Mouse (Mus musculus): ENCODE results near the gene Gbp9.
"Not testable (repeated sequence)": the region's sequence is repeated elsewhere in the genome, so short reads cannot be mapped to it uniquely, and the experiment has no call there.

DNA sequence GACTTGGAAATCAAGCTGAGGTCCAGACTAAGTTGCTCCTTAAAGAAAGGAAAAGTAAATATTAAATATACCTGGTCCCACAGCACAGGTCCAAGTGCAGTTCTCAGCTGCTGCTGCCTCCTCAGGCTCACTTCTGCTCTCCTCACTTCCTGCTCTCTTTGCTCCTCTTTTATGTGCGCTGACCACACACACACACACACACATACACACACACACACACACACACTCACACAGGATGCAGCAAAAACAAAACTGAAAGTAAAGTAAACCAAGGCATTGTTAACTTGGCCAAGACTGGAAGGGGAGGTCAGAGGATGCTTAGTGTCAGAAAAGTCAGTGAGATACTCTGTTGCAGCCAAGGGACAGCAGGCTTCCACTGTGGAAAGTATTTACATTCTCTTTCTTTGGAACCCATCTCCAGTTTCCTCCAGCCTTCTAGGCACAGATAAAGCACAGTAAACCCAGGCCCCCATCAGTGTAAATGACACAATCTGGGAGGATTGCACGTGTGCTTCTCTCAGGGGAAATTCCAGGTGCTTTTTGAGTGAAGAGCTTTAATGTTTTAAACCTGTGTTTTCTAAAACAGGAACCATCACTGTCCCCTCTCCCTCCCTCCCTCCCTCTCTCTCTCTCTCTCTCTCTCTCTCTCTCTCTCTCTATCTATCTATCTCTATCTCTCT is at the start of gene Gbp9, which contains the start of the genes Gbp8 and Gbp4:
- TF ChIP-seq GATA1 (IDR thresholded peaks at IDR 0.05; ENCODE audit: borderline replicate concordance, low read length); FLI1 (IDR thresholded peaks at IDR 0.05; ENCODE audit: low read length): not testable (repeated sequence)

Measured in megakaryocyte, embryonic 14.5 days (primary cell).